Mouse (Mus musculus): ENCODE data around the gene Hck.

DNA sequence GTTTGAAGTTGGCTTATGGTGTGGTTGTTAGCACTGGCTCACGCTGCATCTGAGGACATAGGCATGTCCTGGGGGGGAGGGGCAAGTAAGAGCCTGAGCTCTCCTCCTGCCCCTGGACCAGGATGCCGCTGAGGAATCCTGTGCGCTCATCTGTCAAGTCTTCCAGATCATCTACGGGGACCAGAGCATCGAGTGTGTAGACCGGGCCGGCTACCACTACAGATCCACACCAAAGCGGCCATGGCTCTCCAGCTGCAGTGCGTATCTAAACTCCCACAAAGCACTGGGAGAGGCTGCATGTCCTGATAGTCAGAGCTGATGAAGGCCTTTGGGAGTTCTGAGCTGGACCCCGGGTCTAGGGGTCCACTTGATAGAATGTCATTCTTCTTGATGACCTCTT, 33.6 kb upstream of the Hck start:
- no peak for TF ChIP-seq CTCF (IDR thresholded peaks at IDR 0.05; ENCODE audit: borderline replicate concordance, insufficient read depth, low read depth, low read length)
- TF ChIP-seq POLR2A (IDR thresholded peaks at IDR 0.05; ENCODE audit: borderline replicate concordance, insufficient read depth, low read length): no peak
